ENCODE assay signal across 25 mouse cellular contexts in genomic region chr17:81201052-81201451, GRCm38 (mm10).
DNase-seq lines count a peak whose midpoint lies in the region; ATAC-seq and TF ChIP-seq lines count a peak whose summit lies in the region.
"Had no signal": no experiment of that assay in that cellular context is flagged by ENCODE, and none has a peak within 500 bp of the region (broad histone marks: within the 10 kb centered on the region; RNA-seq: fewer than 3 reads in every experiment).

No protein-coding gene starts in this region.

- H3ac ChIP-seq in myocyte (ENCODE audit: control insufficient read depth, insufficient read length) = no peak overlapping the region

- H3K4me3 ChIP-seq in kidney, postnatal 0 days (replicated peaks; ENCODE audit: low read depth, low read length) = no peak overlapping the region
- no peak overlapping the region for H3K4me3 ChIP-seq in myocyte
- H3K4me3 ChIP-seq: embryonic facial prominence, embryonic 12.5 days; forebrain, embryonic 12.5 days; gastrocnemius, adult 2 months; heart, embryonic 10.5 days; liver, embryonic 12.5 days; midbrain, embryonic 10.5 days; neural tube, embryonic 13.5 days; stomach, embryonic 15.5 days had no signal

- peak overlapping the region; percentile 15; the same call in 1 of the 2 replicates for H3K4me2 ChIP-seq in kidney, postnatal 0 days (ENCODE audit: low read length)
- H3K4me2 ChIP-seq in myocyte (ENCODE audit: low read depth) = peak overlapping the region; percentile 60
- H3K4me2 ChIP-seq: embryonic facial prominence, embryonic 12.5 days; forebrain, embryonic 12.5 days; hindbrain, embryonic 14.5 days; liver, embryonic 12.5 days; neural tube, embryonic 13.5 days; stomach, embryonic 15.5 days had no signal

- TF ChIP-seq POLR2A in brain, embryonic 14.5 days (IDR thresholded peaks at IDR 0.05; ENCODE audit: borderline replicate concordance, extremely low read depth, insufficient read depth, insufficient read length, poor library complexity, severe bottlenecking) = no peak
- TF ChIP-seq POLR2A in myocyte (IDR thresholded peaks at IDR 0.05; ENCODE audit: insufficient read length, low read depth) = no peak

- H3K9ac ChIP-seq in kidney, postnatal 0 days (ENCODE audit: low read depth, low read length) = no peak overlapping the region
- H3K9ac ChIP-seq: embryonic facial prominence, embryonic 12.5 days; forebrain, embryonic 12.5 days; hindbrain, embryonic 14.5 days; liver, embryonic 12.5 days; neural tube, embryonic 13.5 days; stomach, embryonic 15.5 days had no signal

- H3K36me3 ChIP-seq in kidney, postnatal 0 days (ENCODE audit: insufficient read depth, low read length) = no peaks in the 10 kb centered on the region
- no peaks in the 10 kb centered on the region for H3K36me3 ChIP-seq in myocyte (ENCODE audit: control insufficient read depth, insufficient read depth)
- H3K36me3 ChIP-seq: embryonic facial prominence, embryonic 12.5 days; forebrain, embryonic 12.5 days; heart, embryonic 10.5 days; liver, embryonic 12.5 days; midbrain, embryonic 10.5 days; neural tube, embryonic 13.5 days; stomach, embryonic 15.5 days had no signal

- H3K27ac ChIP-seq in kidney, postnatal 0 days = no peak overlapping the region
- H3K27ac ChIP-seq: embryonic facial prominence, embryonic 12.5 days; forebrain, embryonic 12.5 days; gastrocnemius, adult 2 months; heart, embryonic 10.5 days; hindbrain, embryonic 14.5 days; liver, embryonic 12.5 days; midbrain, embryonic 10.5 days; neural tube, embryonic 13.5 days; stomach, embryonic 15.5 days had no signal

- no peak for TF ChIP-seq CTCF in kidney, postnatal 0 days (IDR thresholded peaks at IDR 0.05; ENCODE audit: low read depth)
- TF ChIP-seq CTCF in brain, embryonic 14.5 days (IDR thresholded peaks at IDR 0.05; ENCODE audit: borderline replicate concordance, extremely low read depth, insufficient read depth, insufficient read length) = no peak

- peaks cover 5% of the 10 kb centered on the region; the same call in 1 of the 2 replicates for H3K4me1 ChIP-seq in kidney, postnatal 0 days (replicated peaks; ENCODE audit: insufficient read depth, low read length)
- H3K4me1 ChIP-seq: embryonic facial prominence, embryonic 12.5 days; forebrain, embryonic 12.5 days; liver, embryonic 12.5 days; midbrain, embryonic 10.5 days; stomach, embryonic 15.5 days had no signal

- no peaks in the 10 kb centered on the region for H3K79me2 ChIP-seq in myocyte (ENCODE audit: control insufficient read depth, insufficient read depth)

- no peaks in the 10 kb centered on the region for H3K27me3 ChIP-seq in kidney, postnatal 0 days (ENCODE audit: insufficient read depth, low read length)
- H3K27me3 ChIP-seq in myocyte (ENCODE audit: control insufficient read depth, insufficient read depth, insufficient read length) = no peaks in the 10 kb centered on the region
- H3K27me3 ChIP-seq: embryonic facial prominence, embryonic 12.5 days; forebrain, embryonic 12.5 days; liver, embryonic 12.5 days; neural tube, embryonic 13.5 days; stomach, embryonic 15.5 days had no signal

- DNase-seq in kidney, postnatal 0 days (ENCODE audit: low spot score) = no peak
- DNase-seq in kidney, adult 9 months = no peak
- peak; percentile 5 for DNase-seq in brain, embryonic 14.5 days (ENCODE audit: low read depth)
- peak; percentile 32 for DNase-seq in embryo, embryonic 10 days (ENCODE audit: low spot score)
- no peak for DNase-seq in layer of hippocampus, adult 9-11 months
- DNase-seq: adrenal gland, adult 8-10 months; cerebellum, adult 18-20 months; cerebellum, postnatal 36 days; gastrocnemius, adult 2 months; heart, postnatal 4 days; kidney, adult 2 months; lung, adult 18-20 months; lung, postnatal 4 days; thymus, postnatal 25 days had no signal

- no peaks in the 10 kb centered on the region for H3K9me3 ChIP-seq in kidney, postnatal 0 days (replicated peaks; ENCODE audit: low read length)
- H3K9me3 ChIP-seq: embryonic facial prominence, embryonic 12.5 days; forebrain, embryonic 12.5 days; heart, embryonic 10.5 days; stomach, embryonic 15.5 days had no signal

- WGBS in kidney, postnatal 0 days = 22% methylated on average over 8 of the region's 8 CpGs

- no peak for ATAC-seq in kidney, postnatal 0 days (replicated peaks; ENCODE audit: low FRiP score, low read depth)
- ATAC-seq in megakaryocyte progenitor cell, adult 5-6 weeks (replicated peaks; ENCODE audit: poor library complexity) = no peak
- ATAC-seq: inflammation-experienced regulatory T-cells, adult 6 months; liver, embryonic 12.5 days had no signal

TF ChIP-seq in myocyte, 11 proteins besides CTCF, POLR2A, EP300 and RAD21:
- TF ChIP-seq POLR2AphosphoS2 (IDR thresholded peaks at IDR 0.05; ENCODE audit: insufficient read length, low read depth) (no peak), MYOD1 (IDR thresholded peaks at IDR 0.05; ENCODE audit: control insufficient read depth in 1 of 3, insufficient read length in 2 of 3, low read depth in 2 of 3) (peak; percentile 36 to 75 (median 70))

Comparison
In these comparisons a context has a peak if more than half of its experiments do, and no peak if none do; other contexts are left out.
1. DNase-seq: peak in brain, embryonic 14.5 days (single experiment) and embryo, embryonic 10 days (single experiment); none in kidney, postnatal 0 days (single experiment), kidney, adult 9 months (single experiment) and layer of hippocampus, adult 9-11 months (single experiment).